Mouse (Mus musculus) heart, adult 2 months (tissue): Measurements from ENCODE around the gene Ano8. TPM values are rescaled to one million over a fixed set of nuclear protein-coding genes. Genes with fewer than 3 reads are reported as not detected.
A peak's percentile ranks its signal among the peaks of the same experiment; 100 is the strongest.

ENCODE experiments used
- DNase-seq, 2 experiments: peaks; one replicate each; pipeline ENCODE4 v3.0.0; 2021
- H3K27ac ChIP-seq: fragments of 200-600 bp; 2 replicates; pipeline ENCODE4 v1.8.1; 2022
- H3K27me3 ChIP-seq: fragments of 200-500 bp; 2 replicates; pipeline ENCODE4 v1.6.1; 2012; ENCODE audit warnings: mild to moderate bottlenecking, low read length, inconsistent platforms, mixed read lengths; ENCODE audit not compliant: control insufficient read depth, insufficient read depth
- H3K36me3 ChIP-seq: fragments of 200-500 bp; 2 replicates; pipeline ENCODE4 v1.6.1; 2012; ENCODE audit warnings: low read length, inconsistent platforms; ENCODE audit not compliant: control insufficient read depth, insufficient read depth
- H3K4me1 ChIP-seq: fragments of 200-500 bp; 2 replicates; pipeline ENCODE4 v1.6.1; 2011; ENCODE audit warnings: low read length; ENCODE audit not compliant: control insufficient read depth, insufficient read depth
- H3K4me3 ChIP-seq: fragments of 200-600 bp; 2 replicates; pipeline ENCODE4 v1.8.1; 2022
- H3K79me2 ChIP-seq: fragments of 200-500 bp; replicated peaks from 2 replicates; pipeline ENCODE4 v1.6.1; 2012; ENCODE audit warnings: mild to moderate bottlenecking, inconsistent platforms, low read length, moderate library complexity, mixed read lengths; ENCODE audit not compliant: control insufficient read depth, insufficient read depth
- H3K9ac ChIP-seq: fragments of 200-500 bp; 2 replicates; pipeline ENCODE4 v1.6.1; 2012; ENCODE audit warnings: low read depth, mild to moderate bottlenecking, control low read depth, inconsistent platforms, low read length, mixed read lengths
- CTCF ChIP-seq: fragments of 200-600 bp; IDR thresholded peaks from 2 replicates; pipeline ENCODE4 v1.8.1; 2022; ENCODE audit warnings: antibody characterized with exemption, mild to moderate bottlenecking, moderate library complexity
- EP300 ChIP-seq: fragments of 200-500 bp; IDR thresholded peaks from 2 replicates; pipeline ENCODE4 v1.6.1; 2011; ENCODE audit warnings: low read depth, low read length, control low read depth; ENCODE audit not compliant: insufficient read depth
- POLR2A ChIP-seq: fragments of 200-500 bp; IDR thresholded peaks from 2 replicates; pipeline ENCODE4 v1.6.1; 2011; ENCODE audit warnings: mild to moderate bottlenecking, low read depth, low read length, control low read depth; ENCODE audit not compliant: insufficient read depth
- WGBS: fragments of 180-500 bp; shearing (Covaris S2); methylation state at CpG from one replicate; pipeline ENCODE4 v1.1.7; 2018; 5-methylcytosine and 5-hydroxymethylcytosine counted together
- intact Hi-C: fragments of 180-260 bp; cut with DNase I; formaldehyde crosslinking; loops from one replicate; pipeline ENCODE4 v1.15.1; 2025
- polyA plus RNA-seq: library from polyadenylated mRNA; depleted of rRNA; stranded (reverse); fragments of >200 nt; gene quantifications from 2 replicates; pipeline ENCODE4 v1.2.3, GENCODE M21; 2012
- total RNA-seq, 2 experiments: library from RNA; stranded (reverse); gene quantifications; 2 replicates each; pipeline ENCODE4 v1.2.3; 2021

The Ano8 gene
- total and polyA plus RNA-seq, 3 experiments = 15.3 to 16.3 (median 15.6) TPM

- no peak overlapping the region for H3K9ac ChIP-seq
- WGBS = 45% methylated on average over 15 of the region's 15 CpGs
- TF ChIP-seq EP300 (no peak), POLR2A (no peak), CTCF (peak; percentile 40)
- H3K79me2 ChIP-seq = no peaks in the 10 kb centered on the region
- no peak for DNase-seq
- no peak overlapping the region for H3K4me3 ChIP-seq
- no peaks in the 10 kb centered on the region for H3K36me3 ChIP-seq
- H3K27ac ChIP-seq = no peak overlapping the region
- intact Hi-C loops = no loop called here
- H3K27me3 ChIP-seq = no peaks in the 10 kb centered on the region; the same call in 1 of the 2 replicates
- H3K4me1 ChIP-seq = no peaks in the 10 kb centered on the region
Observed at GRCm38 (mm10) chr8:71513018-71513754, 27.4 kb upstream of the Ano8 start.

GRCm38 (mm10) chr8:71511644-71512043 is 25.9 kb upstream of the Ano8 start, which contains the start of gene Plvap:
Plvap (minus strand) TSS chr8:71511752.
- no peak within 1 kb of the TSS for H3K4me3 ChIP-seq
- intact Hi-C loops = no loop called here
- H3K27me3 ChIP-seq = no peaks in the 10 kb centered on the region; the same call in 1 of the 2 replicates
- peaks cover 2% of the 10 kb centered on the region; the same call in 1 of the 2 replicates for H3K4me1 ChIP-seq
- TF ChIP-seq EP300 (no peak), CTCF (no peak), POLR2A (no peak)
- H3K27ac ChIP-seq = no peak within 1 kb of the TSS
- WGBS = 24% methylated on average over 14 of the region's 14 CpGs
- DNase-seq = peak in 1 of 2 experiments; percentile 31
- H3K79me2 ChIP-seq = no peaks in the 10 kb centered on the region
- no peaks in the 10 kb centered on the region for H3K36me3 ChIP-seq
- H3K9ac ChIP-seq = no peak within 1 kb of the TSS

GRCm38 (mm10) chr8:71509316-71509715 is 23.6 kb upstream of the Ano8 start:
- no peaks in the 10 kb centered on the region for H3K36me3 ChIP-seq
- intact Hi-C loops = no loop called here
- peaks cover 2% of the 10 kb centered on the region; the same call in 1 of the 2 replicates for H3K4me1 ChIP-seq
- no peaks in the 10 kb centered on the region for H3K79me2 ChIP-seq
- 70% methylated on average over 2 of the region's 2 CpGs for WGBS
- no peak overlapping the region for H3K4me3 ChIP-seq
- H3K27me3 ChIP-seq = no peaks in the 10 kb centered on the region; the same call in 1 of the 2 replicates
- DNase-seq = no peak
- H3K27ac ChIP-seq = no peak overlapping the region
- TF ChIP-seq CTCF (no peak), EP300 (no peak), POLR2A (no peak)
- H3K9ac ChIP-seq = no peak overlapping the region

GRCm38 (mm10) chr8:71507589-71508104 is 21.9 kb upstream of the Ano8 start:
- Histone ChIP-seq H3K36me3 (no peaks in the 10 kb centered on the region), H3K4me1 (peaks cover 2% of the 10 kb centered on the region; the same call in 1 of the 2 replicates), H3K4me3 (peak overlapping the region; percentile 53), H3K79me2 (no peaks in the 10 kb centered on the region), H3K9ac (peak overlapping the region; percentile 42), H3K27ac (peak overlapping the region; percentile 45), H3K27me3 (no peaks in the 10 kb centered on the region)
- intact Hi-C loops = loop anchor here (1.0 kb wide), 1 partner anchor 10 kb away; no protein-coding TSS in a partner anchor
- DNase-seq = peak; percentile 83 to 90
- WGBS = under 1% methylated on average over 61 of the region's 61 CpGs
- TF ChIP-seq POLR2A = no peak
- TF ChIP-seq CTCF = no peak
- TF ChIP-seq EP300 = no peak

GRCm38 (mm10) chr8:71505979-71506378 is 20.2 kb upstream of the Ano8 start:
- Histone ChIP-seq H3K27me3 (no peaks in the 10 kb centered on the region), H3K4me3 (no peak overlapping the region), H3K36me3 (no peaks in the 10 kb centered on the region), H3K9ac (no peak overlapping the region), H3K4me1 (peaks cover 2% of the 10 kb centered on the region; the same call in 1 of the 2 replicates), H3K79me2 (no peaks in the 10 kb centered on the region), H3K27ac (no peak overlapping the region)
- peak; percentile 61 to 74 for DNase-seq
- intact Hi-C loops = no loop called here
- TF ChIP-seq CTCF (no peak), POLR2A (no peak), EP300 (no peak)
- WGBS = 44% methylated on average over 4 of the region's 4 CpGs

GRCm38 (mm10) chr8:71505326-71505725 is 19.6 kb upstream of the Ano8 start:
- intact Hi-C loops = no loop called here
- Histone ChIP-seq H3K36me3 (no peaks in the 10 kb centered on the region), H3K79me2 (no peaks in the 10 kb centered on the region), H3K4me1 (peaks cover 2% of the 10 kb centered on the region; the same call in 1 of the 2 replicates), H3K4me3 (no peak overlapping the region), H3K27ac (no peak overlapping the region), H3K27me3 (no peaks in the 10 kb centered on the region), H3K9ac (no peak overlapping the region)
- DNase-seq = no peak
- no peak for TF ChIP-seq EP300
- TF ChIP-seq CTCF = no peak
- TF ChIP-seq POLR2A = no peak
- WGBS = 95% methylated on average over 4 of the region's 4 CpGs
